Mouse (Mus musculus) heart, postnatal 0 days (tissue): Measurements from ENCODE around the gene Tut4.

Experiments used
- CTCF ChIP-seq: IDR thresholded peaks from 2 replicates; pipeline ENCODE4 v1.5.1; 2016; ENCODE audit warnings: antibody characterized with exemption, control low read depth, low read depth
- EP300 ChIP-seq: IDR thresholded peaks from 2 replicates; pipeline ENCODE4 v1.6.1; 2016; ENCODE audit warnings: antibody characterized with exemption, low read depth

DNA sequence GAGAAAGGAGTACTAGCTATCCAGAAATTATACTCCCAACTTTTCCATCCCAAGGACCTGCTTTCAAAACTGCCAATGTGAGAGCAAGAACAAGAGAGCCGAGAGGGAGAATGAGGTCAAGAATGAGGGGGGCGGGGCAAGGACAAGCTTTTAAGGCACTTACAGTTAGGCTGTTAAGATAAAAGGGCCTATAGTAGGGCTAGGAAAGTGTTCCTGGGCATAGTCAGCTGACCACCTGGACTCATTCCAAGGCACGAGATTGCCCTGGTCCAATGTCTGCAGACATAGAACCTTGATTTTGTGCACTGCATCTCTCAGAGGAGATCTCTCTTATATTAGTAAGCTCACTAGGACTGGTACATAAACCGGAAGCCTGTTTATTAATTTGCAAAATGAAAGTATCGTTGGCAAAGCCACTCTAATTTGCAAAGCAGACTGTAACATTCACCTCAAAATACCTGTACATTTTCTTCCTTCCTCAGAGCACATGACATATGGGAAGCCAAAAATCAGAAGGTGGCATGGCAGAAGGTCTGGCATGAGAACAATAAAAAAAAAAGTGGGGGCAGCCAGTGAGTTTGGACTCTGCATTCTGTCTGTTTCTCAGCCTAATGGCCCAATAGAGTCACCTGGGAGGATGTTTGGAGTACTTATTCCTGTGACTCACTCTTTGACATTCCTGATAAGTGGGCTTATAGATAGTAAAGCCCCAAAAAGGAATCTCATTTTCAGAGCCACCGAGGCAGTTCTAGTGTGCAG lies 21.0 kb upstream of the Tut4 start:
- no peak for TF ChIP-seq CTCF
- TF ChIP-seq EP300: no peak
